Mouse (Mus musculus): ENCODE measurements around the gene Tspan18.

DNA sequence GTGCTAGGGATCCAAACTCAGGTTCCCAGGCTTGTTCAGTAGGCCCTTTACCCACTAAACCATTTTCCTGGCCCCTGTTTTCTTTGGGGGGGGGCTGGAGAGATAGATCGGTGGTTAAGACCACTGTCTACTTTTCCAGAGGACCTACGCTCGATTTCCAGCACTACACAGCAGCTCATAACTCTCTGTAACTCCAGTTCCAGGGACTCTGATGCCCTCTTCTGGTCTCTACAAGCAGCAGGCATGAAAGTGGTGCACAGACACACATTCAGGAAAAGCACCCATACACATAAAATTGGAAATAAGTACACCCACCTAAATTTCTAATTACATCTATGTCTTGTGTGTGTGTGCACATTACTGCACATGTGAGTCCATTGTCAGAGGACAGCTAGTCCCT, 42.9 kb upstream of the Tspan18 start:
- TF ChIP-seq HCFC1 (IDR thresholded peaks at IDR 0.05; ENCODE audit: borderline replicate concordance, insufficient read depth, low read length) (no peak), ZNF384 (IDR thresholded peaks at IDR 0.05; ENCODE audit: low read depth, low read length) (no peak), ZC3H11A (IDR thresholded peaks at IDR 0.05; ENCODE audit: borderline replicate concordance, low read depth, low read length) (no peak), MAFK (IDR thresholded peaks at IDR 0.05; ENCODE audit: insufficient read depth, low read depth, low read length) (no peak)
